Mouse (Mus musculus) E14TG2a.4 (cell line): ENCODE data around the gene Tsen54.

Experiments used
- CTCF ChIP-seq: conservative IDR thresholded peaks from 2 replicates; pipeline ENCODE4 v1.5.1; 2014; ENCODE audit warnings: low read length
- POU5F1 ChIP-seq: IDR thresholded peaks from 2 replicates; pipeline ENCODE4 v1.6.1; 2014; ENCODE audit warnings: low read length, borderline replicate concordance

- no peak for TF ChIP-seq CTCF
- TF ChIP-seq POU5F1, result no peak
Measured at GRCm38 (mm10) chr11:115768896-115769295, 45.6 kb upstream of the Tsen54 start.
